Mouse (Mus musculus) ES-Bruce4 (cell line): ENCODE data around the gene Olfr1325. TPM values are rescaled to one million over a fixed set of nuclear protein-coding genes. Genes with fewer than 3 reads are reported as not detected.
"Not testable (repeated sequence)": the region's sequence is repeated elsewhere in the genome, so short reads cannot be mapped to it uniquely, and the experiment has no call there.

Source experiments
- H3K27ac ChIP-seq: 2 replicates; pipeline ENCODE4 v1.5.1; 2012; ENCODE audit warnings: low read length, inconsistent platforms; ENCODE audit not compliant: insufficient read depth
- H3K27me3 ChIP-seq: 2 replicates; pipeline ENCODE4 v1.6.1; 2012; ENCODE audit warnings: mild to moderate bottlenecking, low read length, inconsistent platforms; ENCODE audit not compliant: control insufficient read depth, poor library complexity, insufficient read depth, severe bottlenecking
- H3K36me3 ChIP-seq: 2 replicates; pipeline ENCODE4 v1.6.1; 2012; ENCODE audit warnings: inconsistent platforms, mild to moderate bottlenecking, low read length, moderate library complexity; ENCODE audit not compliant: control insufficient read depth, poor library complexity, insufficient read depth, severe bottlenecking
- H3K4me1 ChIP-seq: one replicate; pipeline ENCODE4 v1.8.1; 2011; ENCODE audit warnings: low read length; ENCODE audit not compliant: control insufficient read depth, insufficient read depth
- H3K4me3 ChIP-seq: 2 replicates; pipeline ENCODE4 v1.5.1; 2011; ENCODE audit warnings: low read depth, mild to moderate bottlenecking, low read length
- H3K9ac ChIP-seq: 2 replicates; pipeline ENCODE4 v1.6.1; 2012; ENCODE audit warnings: low read depth, mild to moderate bottlenecking, inconsistent platforms; ENCODE audit not compliant: poor library complexity, severe bottlenecking
- H3K9me3 ChIP-seq: replicated peaks from 2 replicates; pipeline ENCODE4 v1.6.1; 2012; ENCODE audit warnings: mild to moderate bottlenecking, low read length, inconsistent platforms; ENCODE audit not compliant: control insufficient read depth, poor library complexity, insufficient read depth, severe bottlenecking
- CTCF ChIP-seq: IDR thresholded peaks from one replicate; pipeline ENCODE4 v1.8.1; 2011; ENCODE audit warnings: low read depth, low read length
- EP300 ChIP-seq: IDR thresholded peaks from 2 replicates; pipeline ENCODE4 v1.6.1; 2011; ENCODE audit warnings: low read depth, low read length; ENCODE audit not compliant: insufficient read depth
- POLR2A ChIP-seq: IDR thresholded peaks from one replicate; pipeline ENCODE4 v1.8.1; 2011; ENCODE audit warnings: low read length; ENCODE audit not compliant: insufficient read depth
- polyA plus RNA-seq: library from polyadenylated mRNA; stranded (reverse); fragments of >200 nt; gene quantifications from 2 replicates; pipeline ENCODE4 v1.2.4, GENCODE M21; 2011; ENCODE audit warnings: low read depth; ENCODE audit not compliant: missing spikeins, insufficient read depth, insufficient read length

Gene Olfr1325
- not detected in 2 replicates for polyA plus RNA-seq

GRCm38 (mm10) chrX:74592379-74592778, at the start of gene Olfr1325:
Gene Olfr1325 (plus strand): TSS chrX:74592679.
- Histone ChIP-seq H3K9ac (no peak within 1 kb of the TSS), H3K27me3 (no peaks in the 10 kb centered on the region), H3K4me3 (no peak within 1 kb of the TSS), H3K27ac (no peak within 1 kb of the TSS), H3K36me3 (no peaks in the 10 kb centered on the region), H3K9me3 (no peaks in the 10 kb centered on the region), H3K4me1 (no peaks in the 10 kb centered on the region)
- TF ChIP-seq EP300, result no peak
- no peak for TF ChIP-seq POLR2A
- no peak for TF ChIP-seq CTCF

- Histone ChIP-seq H3K4me3 (no peak within 1 kb of the TSS), H3K36me3 (no peaks in the 10 kb centered on the region), H3K4me1 (no peaks in the 10 kb centered on the region), H3K9me3 (no peaks in the 10 kb centered on the region), H3K27me3 (no peaks in the 10 kb centered on the region), H3K9ac (no peak within 1 kb of the TSS), H3K27ac (no peak within 1 kb of the TSS)
- TF ChIP-seq POLR2A (no peak), CTCF (no peak), EP300 (no peak)
Measured at GRCm38 (mm10) chrX:74574788-74575187, 17.7 kb upstream of the Olfr1325 start, which contains the start of gene Olfr1326-ps1. Gene Olfr1326-ps1 (minus strand): TSS chrX:74574888.

- H3K9ac ChIP-seq, H3K4me3 ChIP-seq, H3K27ac ChIP-seq, H3K4me1 ChIP-seq, H3K36me3 ChIP-seq, H3K9me3 ChIP-seq, H3K27me3 ChIP-seq: not testable (repeated sequence)
Measured at GRCm38 (mm10) chrX:74645466-74646323, 53.2 kb downstream of the Olfr1325 start, which contains the start of gene Gm5640. Gene Gm5640 (minus strand): TSS chrX:74645635.

- H3K27me3 ChIP-seq, H3K9me3 ChIP-seq, H3K4me3 ChIP-seq, H3K9ac ChIP-seq, H3K27ac ChIP-seq, H3K36me3 ChIP-seq, H3K4me1 ChIP-seq: not testable (repeated sequence)
Measured at GRCm38 (mm10) chrX:74646393-74646792, 53.9 kb downstream of the Olfr1325 start.

Other genes starting within 250 kb of the Olfr1325 start
- gene Lage3, start 239.1 kb upstream of the Olfr1325 start, polyA plus RNA-seq, result 54.0 and 54.4 TPM in 2 replicates
- gene Ubl4a, start 219.5 kb upstream of the Olfr1325 start, polyA plus RNA-seq, result 45.2 and 57.1 TPM in 2 replicates
- 2.6 and 3.0 TPM in 2 replicates for gene Slc10a3, start 219.3 kb upstream of the Olfr1325 start, polyA plus RNA-seq
- gene Fam3a, start 199.4 kb upstream of the Olfr1325 start, polyA plus RNA-seq, result 10.8 and 14.2 TPM in 2 replicates
- gene Ikbkg, start 199.4 kb upstream of the Olfr1325 start, polyA plus RNA-seq, result 16.4 and 20.5 TPM in 2 replicates
- 35.0 and 37.0 TPM in 2 replicates for gene G6pdx, start 163.5 kb upstream of the Olfr1325 start, polyA plus RNA-seq
- gene Gm6880, start 111.3 kb upstream of the Olfr1325 start, polyA plus RNA-seq, result not detected in 2 replicates
- not detected in 2 replicates for gene Olfr1326-ps1, start 17.8 kb upstream of the Olfr1325 start, polyA plus RNA-seq
- 0.30 and 0.43 TPM in 2 replicates for gene Gm5640, start 53.0 kb downstream of the Olfr1325 start, polyA plus RNA-seq
- not detected in 2 replicates for gene Gm6890, start 148.2 kb downstream of the Olfr1325 start, polyA plus RNA-seq
- gene Gm5936, start 244.5 kb downstream of the Olfr1325 start, polyA plus RNA-seq, result not detected in 2 replicates